Mouse (Mus musculus) retina, postnatal 1 day (tissue): Measurements from ENCODE around the gene Ptgfrn.

Experiments
- DNase-seq: peaks from one replicate; pipeline ENCODE4 v3.0.0-alpha.2; 2012

Gene Ptgfrn

DNA sequence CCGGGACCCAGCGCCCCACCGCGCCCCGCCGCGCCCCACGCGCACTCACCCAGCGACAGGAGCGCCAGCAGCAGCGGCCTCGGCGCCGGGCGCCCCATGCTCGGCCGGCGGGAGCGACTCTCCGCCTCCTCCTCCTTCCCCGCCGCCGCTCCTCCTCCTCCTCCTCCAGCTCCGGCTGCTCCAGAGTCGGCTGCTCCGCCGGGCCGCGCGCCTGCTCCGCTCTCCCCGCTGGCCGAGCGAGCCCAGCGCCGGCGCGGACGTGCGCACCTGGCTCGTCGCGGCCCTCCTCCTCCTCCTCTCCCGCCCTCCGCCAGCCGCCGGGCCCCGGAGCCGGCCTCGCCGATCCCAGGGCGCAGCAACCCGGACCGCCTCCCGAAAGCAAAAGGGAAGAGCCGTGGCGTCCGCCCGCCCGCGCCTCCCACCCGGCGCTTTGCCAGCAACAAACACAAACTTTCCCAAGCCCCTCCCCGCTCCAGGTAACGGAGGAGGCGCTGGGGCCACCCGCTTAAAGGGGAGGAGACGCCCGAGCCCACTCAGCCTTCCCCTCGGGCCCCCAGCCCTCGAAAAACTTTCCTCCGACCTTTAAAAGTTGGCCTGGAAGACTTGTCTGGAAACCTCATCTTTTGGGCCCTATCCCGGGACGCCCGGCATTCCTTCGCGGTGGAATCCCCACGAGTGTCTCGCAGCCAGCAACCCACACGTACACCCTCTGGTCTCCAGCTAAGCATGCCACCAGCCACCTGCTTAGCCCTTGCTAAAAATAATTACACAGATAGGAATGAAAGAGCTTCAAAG is at the start of gene Ptgfrn:
TSS of gene Ptgfrn (minus strand) at position 236 of the 795 bp plus-strand sequence.
- peak; percentile 76 for DNase-seq

DNA sequence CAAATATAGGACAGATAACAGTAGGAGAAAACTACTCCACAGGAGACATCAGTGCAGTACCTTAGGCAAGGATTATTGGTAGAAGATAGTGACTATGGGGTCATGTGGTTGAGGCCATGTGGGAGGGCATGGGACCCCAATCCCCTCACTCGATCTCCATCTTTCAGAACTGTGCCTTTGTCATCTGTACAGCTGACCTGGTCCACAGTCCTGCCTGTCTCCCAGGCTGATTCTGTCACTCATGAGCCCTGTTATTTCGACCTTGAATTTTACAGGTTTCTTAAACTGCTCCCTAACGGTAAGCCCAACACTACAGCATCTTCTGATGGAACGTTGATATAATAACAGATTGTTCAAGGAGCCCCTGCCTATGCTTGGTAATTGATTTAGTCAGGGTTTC is 49.6 kb upstream of the Ptgfrn start:
- no peak for DNase-seq

DNA sequence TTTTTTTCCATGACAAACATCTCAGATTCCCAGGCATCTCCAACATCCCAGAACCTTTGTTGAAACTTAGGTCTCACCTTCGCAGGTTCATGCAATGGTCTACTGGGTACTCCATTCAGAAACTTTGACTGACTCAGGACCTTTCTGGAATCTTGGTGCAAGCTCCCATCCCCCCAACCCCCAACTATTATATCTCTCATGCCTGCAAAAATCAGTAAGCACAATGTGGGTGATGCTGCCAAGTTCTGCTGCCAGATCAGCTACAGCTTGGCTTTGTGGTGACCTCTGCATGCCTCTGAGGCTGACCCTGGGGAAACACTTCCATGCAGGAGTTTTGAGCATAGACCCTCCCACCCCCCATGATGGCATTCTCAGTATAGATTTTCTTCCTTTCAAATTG is 44.0 kb upstream of the Ptgfrn start:
- DNase-seq = no peak

DNA sequence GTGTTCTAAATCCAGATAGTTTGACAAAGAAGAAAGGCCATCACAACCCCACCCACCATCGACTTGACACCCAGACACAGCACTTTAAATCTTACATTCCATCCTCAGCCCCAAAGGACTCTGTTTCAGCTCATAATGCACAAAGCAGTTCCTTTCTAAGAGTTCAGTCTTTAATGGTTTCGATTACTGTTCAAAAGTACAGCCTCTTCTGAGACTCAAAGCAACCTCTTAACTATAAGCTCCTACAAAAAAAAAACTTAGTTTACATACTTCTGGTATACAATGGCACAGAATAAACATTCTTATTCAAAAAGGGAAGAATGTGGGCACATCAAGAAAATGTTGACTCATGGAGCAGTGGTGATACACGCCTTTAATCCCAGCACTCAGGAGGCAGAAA is 43.3 kb upstream of the Ptgfrn start:
- no peak for DNase-seq

DNA sequence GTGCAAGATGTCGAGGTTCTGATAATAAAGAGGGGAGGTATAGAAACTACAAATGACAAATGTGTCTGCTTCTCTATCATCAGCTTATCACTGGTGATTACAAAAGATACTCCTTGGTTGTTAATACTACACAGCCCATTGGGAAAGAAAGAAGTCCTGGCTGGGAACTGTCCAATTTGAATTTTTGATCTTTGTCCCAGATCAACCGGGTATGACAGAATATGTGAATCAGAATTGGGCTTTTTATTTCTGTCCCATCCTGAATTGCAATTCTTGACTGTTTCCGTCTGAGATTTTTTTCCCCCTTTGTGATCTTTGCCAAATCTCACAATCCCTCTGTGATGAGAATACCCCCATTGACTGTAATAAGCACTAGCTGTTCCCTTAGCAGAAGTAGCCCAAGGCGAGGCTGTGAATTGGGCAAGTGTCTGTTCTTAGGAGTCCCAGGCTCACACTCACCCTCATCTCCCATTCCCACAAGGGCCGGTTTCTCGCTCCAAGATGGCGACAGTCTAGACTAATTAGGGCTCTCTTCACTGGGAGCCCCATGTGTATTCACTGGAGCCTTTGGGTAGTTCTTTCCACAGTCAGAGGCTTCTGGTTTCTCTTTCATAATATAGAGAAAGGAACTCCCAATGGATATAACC is 36.2 kb upstream of the Ptgfrn start:
- peak; percentile 15 for DNase-seq

DNA sequence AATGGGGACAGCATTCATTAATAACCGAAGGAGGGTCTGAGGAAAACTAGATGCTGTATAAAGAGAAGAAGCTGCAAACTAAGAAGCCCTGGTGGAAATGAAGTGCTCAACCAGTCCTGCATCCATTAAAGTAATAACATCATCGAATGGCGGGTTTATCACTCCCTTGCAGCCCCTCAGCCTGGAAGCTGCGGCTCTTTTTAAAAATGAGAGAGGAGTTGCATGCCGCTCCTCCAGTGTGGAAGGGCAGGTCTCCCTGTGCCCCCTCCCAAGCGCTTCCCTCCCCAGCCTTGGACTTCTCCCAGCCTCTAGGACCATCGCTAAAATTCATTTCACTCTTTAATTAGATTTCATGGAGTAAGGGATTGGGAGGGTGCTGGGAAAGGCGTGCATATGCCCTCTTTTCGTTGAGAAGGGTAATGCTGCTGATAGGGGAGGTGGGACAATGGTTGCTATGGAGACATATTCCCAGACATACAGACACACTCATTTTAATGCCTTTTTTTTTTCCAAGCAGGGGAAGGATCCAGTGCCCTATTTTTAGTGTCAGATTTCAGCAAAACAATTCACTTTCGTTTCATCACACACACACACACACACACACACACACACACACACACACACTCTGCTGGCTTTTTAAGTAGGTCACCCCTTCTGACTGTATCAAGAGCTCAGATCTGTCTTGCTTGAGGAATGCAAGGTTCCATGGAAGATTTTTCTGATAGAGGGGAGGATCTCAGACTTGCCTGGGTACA is 35.4 kb upstream of the Ptgfrn start:
- DNase-seq = peak; percentile 85

DNA sequence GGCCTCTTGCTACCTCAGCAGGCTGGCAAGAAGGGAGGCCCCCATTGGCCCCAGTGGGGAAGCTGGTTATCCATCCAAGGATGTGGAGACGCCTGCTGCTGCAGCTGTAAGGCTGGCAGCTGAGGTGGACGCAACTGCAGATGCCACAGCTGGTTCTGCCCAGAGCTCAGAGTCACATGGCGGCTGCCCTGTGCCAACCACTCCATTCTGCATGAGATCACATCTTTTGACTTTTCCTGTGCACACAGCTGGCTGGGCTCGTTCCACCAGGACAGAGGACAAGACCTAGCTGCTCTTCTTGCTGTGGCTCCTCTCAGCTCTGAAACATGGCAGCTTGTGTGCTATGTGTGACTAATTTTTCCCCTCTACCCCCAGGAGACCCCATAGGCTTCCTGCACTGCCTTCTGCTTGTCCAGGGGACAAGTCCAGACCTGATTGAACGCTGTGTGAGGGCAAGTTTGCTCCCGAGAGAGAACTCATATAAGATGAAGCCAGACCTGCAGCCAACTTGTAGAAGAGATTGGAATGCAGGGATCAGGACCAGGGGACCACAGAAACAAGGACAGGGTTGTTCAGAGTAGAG is 34.4 kb upstream of the Ptgfrn start:
- DNase-seq = peak; percentile 40

DNA sequence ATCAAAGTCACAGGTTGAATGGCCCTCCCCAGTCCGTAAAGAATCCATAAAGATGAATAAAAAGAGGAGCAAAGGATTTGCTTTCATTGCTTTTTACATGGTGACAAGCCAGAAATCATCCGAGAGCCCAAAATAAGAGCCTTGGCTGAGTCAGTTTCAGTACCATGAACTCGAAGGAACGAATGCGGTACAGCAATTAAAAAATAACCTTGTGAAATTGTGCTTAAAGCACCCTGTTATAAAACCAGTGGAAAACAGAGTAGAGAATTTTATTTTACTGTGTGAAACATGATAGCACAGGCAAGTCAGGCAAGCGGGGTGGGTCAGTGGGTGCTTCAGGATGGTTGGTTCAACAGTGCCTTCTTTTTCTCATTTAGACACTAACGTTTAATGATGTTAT is 33.4 kb upstream of the Ptgfrn start:
- DNase-seq = no peak

DNA sequence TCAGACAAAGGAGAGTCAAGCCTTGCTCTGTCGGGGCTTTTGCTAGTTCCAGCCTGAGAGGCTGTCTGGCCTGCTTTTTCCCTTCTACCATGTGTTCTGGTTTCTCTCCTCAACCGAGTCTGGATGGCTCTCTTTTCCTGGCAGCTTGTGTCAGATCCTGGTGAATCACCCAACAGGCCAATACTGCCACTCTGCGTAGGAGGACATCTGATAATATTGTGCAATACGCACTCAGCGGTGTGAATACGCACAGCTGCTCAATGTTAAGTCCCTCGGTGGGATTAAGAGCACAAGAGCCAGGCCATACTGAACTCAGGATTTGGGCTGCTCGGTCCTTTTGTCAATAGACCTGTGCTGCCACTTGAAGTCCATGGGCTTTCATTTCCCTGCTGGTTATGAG is 31.8 kb upstream of the Ptgfrn start:
- peak; percentile 16 for DNase-seq

DNA sequence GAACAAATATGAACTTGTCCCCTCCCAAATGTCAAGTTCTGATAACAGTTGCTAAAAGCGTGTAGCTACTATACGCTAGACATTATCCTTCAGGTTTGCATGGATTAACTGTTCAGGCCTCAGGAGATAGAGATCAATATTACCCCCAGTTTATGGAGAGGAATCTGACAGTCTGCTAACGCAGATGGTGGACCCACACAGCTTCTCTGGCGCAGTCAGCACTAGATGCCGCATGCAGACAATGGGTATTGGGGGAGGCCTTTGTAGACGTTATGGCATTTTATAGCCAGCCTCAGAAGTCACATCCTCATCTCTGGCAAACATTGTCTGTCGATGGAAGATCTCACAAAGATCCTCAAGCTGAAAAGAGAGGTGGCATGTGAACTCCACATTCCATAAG is 29.9 kb upstream of the Ptgfrn start:
- DNase-seq = no peak

DNA sequence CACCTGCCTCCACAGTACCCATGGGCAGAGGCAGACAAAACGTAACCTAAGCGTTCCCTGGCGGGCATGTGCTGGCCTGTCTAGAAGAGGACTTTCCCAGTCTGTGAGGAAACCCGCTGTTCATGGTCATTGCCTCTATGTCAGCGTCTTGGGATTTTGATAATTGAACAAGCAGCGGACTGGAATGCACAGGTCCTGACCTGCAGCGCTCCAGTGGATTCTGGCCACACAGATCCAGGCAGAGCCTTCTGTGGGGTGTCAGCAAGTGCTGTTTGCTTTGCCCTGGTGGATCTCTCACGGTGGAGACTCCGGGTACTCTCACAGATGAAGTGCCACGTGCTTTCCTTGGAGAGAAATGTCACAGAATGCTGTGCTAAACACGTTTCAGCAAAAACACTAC is 26.4 kb upstream of the Ptgfrn start:
- DNase-seq = peak; percentile 47

DNA sequence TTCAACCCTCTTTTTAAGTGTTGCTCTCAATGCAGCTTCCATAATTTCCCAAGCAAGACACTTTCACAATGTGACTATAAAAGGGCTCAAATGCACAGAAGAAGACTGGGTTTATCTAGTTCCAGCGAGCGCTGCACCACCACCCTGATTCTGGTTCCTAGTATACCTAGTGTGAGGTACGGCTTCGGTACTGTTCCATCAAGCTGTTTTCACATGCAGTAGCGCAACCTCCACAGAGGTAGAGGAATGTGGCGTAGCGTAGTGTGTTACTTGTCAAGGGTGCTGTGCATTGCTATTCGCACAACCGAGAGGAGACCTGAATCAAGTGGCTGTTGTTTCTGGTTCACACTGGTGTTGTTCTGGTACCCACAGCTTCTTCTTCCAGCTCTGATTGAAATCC is 24.8 kb upstream of the Ptgfrn start:
- DNase-seq = no peak

DNA sequence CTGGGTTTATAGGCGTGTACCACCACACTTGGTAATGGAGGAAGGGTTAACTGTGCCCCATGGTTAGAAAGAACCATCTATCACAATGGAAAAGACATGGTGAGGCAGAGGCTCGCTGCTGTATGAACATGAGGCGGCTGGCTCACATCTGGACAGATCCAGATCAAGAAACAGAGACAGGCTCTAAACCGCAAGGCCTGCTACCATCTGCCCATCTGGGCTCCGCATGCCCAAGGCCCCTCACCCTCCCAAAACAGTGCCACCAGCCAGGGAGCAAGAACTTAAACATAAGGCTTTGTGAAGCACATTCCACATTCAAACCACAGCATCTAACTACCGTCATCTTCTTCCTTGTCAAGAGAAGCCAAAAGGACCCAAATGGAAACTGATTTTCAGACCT is 22.9 kb upstream of the Ptgfrn start:
- no peak for DNase-seq

DNA sequence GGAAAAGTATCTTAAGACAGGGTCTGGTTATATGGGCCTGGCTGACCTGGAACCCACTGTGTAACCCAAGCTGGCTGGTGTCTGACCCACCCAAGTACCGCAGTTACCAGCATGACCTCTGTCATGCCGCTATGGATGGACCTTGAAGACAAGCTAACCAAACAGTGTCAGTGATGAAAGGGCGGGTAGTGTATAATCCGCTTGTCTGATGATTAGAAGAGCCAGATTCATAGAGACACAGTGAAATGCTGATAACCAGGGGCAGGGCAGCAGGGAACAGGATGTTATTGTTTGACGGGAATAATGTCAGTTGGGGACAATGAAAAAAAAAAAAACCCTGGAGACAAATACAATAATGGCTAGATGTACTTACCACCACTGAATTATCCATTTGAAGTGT is 21.7 kb upstream of the Ptgfrn start:
- DNase-seq = peak; percentile 18

DNA sequence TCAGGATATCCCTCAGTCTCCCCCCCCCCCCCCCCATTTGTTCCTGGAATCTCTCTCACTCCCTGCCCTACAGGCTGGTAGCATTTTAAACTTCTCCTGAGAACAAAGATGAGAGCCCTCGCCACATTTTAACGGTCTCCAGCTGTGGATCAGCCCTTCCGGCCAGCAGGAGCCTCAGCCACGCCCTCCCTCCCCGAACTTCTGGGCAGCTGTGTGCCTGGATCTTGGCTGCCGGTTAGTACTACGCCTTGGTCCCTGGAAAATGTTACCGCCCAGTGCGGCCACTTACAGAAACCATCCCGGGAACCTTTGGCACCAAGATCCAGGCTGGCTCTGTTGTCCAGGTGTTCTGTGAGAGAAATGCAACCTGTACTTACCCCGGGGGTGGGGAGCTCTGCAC is 20.4 kb upstream of the Ptgfrn start:
- DNase-seq = peak; percentile 29

DNA sequence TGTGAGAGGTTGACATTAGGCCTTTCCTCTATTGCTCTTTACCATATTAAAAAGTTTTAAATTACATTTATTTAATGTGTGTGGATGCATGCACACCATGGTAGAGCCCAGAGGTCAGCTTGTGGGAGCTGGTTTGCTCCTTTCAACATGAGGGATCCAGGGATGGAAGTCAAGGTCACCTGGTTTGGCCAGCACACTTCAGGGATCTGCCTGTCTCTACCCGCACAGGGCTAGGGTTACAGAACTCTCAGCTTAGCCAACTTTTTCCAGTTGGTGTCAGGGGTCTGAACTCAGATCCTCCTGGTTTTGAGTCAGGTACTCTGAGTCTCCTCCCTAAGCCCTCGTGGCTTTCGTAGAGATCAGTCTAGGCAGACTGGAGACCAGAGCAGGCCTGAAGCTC is 19.5 kb upstream of the Ptgfrn start:
- DNase-seq = no peak

DNA sequence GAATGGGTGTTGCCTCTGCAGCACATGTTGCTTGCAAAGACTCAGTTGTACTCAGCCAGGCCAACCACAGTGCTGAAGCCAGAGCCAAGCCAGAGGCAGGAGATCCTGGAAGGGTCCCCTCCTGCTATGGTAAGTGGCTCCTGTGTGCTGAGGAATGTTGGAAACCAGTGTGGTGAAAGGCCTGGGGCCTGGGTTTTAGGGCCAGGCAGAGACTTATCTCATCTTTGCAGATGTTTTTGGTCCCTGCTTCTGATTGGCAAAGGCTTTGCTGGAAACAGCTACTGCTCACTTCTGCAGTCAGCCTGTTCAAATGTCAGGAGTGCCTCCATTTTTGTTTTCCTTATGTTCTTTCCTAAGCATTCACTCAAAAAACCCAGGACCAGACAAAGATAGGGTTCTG is 19.0 kb upstream of the Ptgfrn start:
- DNase-seq = no peak

DNA sequence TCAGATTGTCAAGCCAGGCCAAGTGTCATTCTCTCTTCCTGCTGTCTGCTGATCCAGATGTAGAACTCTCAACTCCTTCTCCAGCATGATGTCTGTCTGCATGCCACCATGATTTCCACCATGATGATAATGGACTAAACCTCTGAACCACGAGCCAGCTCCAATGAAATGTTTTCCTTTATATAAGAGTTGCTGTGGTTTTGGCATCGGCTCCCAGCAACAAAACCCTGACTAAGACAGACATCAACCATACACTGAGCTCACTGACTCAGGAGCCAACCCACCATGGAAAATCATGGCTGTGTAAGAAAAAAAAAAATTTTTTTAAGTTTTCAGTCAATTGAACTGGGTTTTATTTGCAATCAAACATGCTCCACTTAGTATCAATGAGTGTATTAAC is 17.7 kb upstream of the Ptgfrn start:
- DNase-seq = no peak

DNA sequence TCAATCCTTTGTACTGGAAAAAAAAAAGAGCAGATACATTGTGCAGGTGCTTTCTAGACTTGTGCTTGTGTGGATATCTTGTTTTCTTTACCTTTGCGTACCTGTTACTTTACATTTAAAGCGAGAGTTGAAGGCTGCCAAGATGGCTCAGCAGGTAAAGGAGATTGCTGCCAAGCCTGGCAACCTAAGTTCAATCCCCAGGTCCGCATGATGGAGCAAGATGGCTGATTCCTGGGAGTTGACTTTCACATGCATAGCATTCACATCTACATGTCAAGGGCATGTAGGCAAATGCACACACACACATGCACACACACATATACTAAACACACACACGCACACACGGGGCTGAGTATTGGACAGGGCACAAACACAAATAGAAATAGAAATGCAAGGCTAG is 14.6 kb upstream of the Ptgfrn start:
- DNase-seq = no peak

DNA sequence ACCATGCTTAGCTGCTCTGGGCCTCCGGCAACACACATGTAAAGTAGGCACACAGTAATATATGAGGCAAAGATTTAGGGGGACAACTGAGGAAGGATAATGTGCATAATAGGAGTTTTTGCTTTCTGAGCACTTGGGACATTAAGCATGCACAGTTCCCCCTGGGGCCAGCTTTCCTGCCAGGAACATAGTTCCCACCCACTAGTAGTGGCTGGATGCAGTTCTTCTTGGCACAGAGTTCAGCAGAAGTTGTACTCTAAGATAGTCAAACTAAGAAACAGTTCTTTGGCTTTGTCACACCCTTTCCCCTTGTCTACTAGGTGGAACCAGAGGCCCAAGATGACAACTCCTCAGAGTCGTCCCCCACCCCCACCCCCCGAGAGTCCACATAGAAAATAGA is 12.4 kb upstream of the Ptgfrn start:
- DNase-seq = no peak

DNA sequence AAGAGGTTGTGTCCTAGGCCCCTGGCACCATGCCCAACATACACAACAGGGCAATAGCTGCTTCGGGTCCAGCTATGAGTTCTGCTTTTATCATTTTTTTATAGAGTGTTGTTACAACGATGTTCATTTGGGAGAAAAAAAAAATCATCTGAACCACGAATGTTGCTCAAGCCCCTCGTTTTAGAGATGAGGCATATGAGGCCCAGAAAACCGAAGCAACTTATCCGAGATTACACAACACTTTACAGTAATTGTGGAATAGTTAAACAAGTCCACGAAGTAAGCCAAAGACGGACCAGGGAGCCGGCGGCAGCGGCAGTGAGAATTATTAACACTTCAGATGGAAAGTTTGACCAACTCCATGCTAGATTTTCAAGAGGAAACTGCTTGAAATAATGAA is 7.7 kb upstream of the Ptgfrn start:
- DNase-seq = no peak

DNA sequence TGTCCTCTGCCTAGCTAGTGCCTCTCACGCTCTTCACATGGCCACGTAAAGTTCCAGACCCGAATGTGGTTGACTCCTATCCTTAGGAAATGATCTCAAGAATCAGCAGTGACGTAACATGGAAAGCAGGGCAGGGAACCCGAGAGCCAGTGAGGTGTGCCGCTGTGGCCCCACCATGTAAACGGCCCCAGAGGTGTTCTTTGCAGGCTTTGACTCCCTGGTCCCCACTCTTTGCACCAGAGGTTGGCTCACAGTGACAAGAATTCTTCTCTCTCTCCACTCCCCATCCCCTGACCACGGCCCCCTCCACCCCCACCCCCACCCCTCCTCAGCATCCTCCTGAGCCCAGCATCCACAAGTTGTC is 7.3 kb upstream of the Ptgfrn start:
- no peak for DNase-seq
